Mouse (Mus musculus) G1E (cell line): ENCODE data around the gene Ngly1.
"Not testable (repeated sequence)": the region's sequence is repeated elsewhere in the genome, so short reads cannot be mapped to it uniquely, and the experiment has no call there.

ENCODE experiments used
- CTCF ChIP-seq: IDR thresholded peaks from 2 replicates; pipeline ENCODE4 v1.5.1; 2012; ENCODE audit warnings: low read depth, low read length, inconsistent platforms, mixed read lengths
- GATA2 ChIP-seq: IDR thresholded peaks from 2 replicates; pipeline ENCODE4 v1.6.1; 2012; ENCODE audit warnings: low read depth, low read length, inconsistent platforms, borderline replicate concordance
- TAL1 ChIP-seq: conservative IDR thresholded peaks from 2 replicates; pipeline ENCODE4 v1.6.1; 2012; ENCODE audit warnings: low read depth, low read length, inconsistent platforms, mixed read lengths

GRCm38 (mm10) chr14:16313073-16313472 lies 64.0 kb downstream of the Ngly1 start:
- not testable (repeated sequence) for TF ChIP-seq CTCF, TAL1, GATA2
